Mouse (Mus musculus): ENCODE measurements around the gene Degs1. TPM values are rescaled to one million over a fixed set of nuclear protein-coding genes. Genes with fewer than 3 reads are reported as not detected.
A peak's percentile ranks its signal among the peaks of the same experiment; 100 is the strongest.
"Not testable (repeated sequence)": the region's sequence is repeated elsewhere in the genome, so short reads cannot be mapped to it uniquely, and the experiment has no call there.

The Degs1 gene
- polyA plus RNA-seq, 1 experiment from 2014 or later, result 156 TPM

DNA sequence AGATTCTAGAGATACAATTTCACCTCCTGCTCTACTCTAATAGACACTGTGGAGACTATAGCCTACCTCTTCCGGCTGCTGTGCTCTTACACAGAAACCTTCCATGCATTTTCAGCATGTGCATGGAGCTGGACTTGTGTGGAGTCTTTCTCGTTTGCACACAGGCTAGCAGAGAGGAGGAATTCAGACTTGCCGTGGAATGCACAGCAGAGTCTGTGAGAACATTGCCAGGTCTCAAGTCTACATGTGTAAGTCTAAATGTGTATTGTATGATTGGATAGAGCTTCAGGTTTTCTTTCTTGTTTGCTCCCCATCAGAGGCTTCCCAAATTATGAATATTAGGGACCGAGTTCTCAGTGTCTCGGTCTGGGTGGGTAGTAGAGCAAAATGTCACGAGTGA lies 14.2 kb upstream of the Degs1 start:
- DNase-seq (ENCODE audit: low spot score), result peak; percentile 16
- H3K27ac ChIP-seq, result no peak overlapping the region
- no peaks in the 10 kb centered on the region for H3K36me3 ChIP-seq
- no peak overlapping the region for H3K4me3 ChIP-seq
- 0 out of 2 replicates have a peak, but pooled peaks cover 6% of the 10 kb centered on the region for H3K4me1 ChIP-seq
- no peaks in the 10 kb centered on the region for H3K27me3 ChIP-seq (ENCODE audit: insufficient read depth, poor library complexity, severe bottlenecking)
- 74% methylated on average over 6 of the region's 6 CpGs for WGBS
- no peaks in the 10 kb centered on the region for H3K9me3 ChIP-seq

DNA sequence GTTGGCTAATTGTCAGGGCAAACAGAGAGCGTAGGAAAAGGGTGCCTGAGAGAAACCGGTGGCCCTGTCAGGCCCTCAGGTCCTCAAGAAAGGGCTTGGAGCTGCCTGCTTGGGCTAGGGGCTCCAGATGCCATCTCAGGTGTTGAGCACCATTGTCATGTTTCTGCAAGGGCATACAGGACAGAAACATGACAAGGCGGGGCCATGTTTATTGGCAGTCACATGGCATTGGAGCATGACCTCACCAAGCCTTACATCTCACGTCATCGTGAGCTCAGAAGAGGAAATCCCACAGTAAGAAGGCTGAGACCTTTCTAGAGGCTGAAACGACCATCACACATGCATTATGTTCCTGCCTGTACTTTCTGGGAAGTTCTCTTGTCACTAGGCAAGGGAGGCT lies 13.5 kb upstream of the Degs1 start:
- no peaks in the 10 kb centered on the region for H3K27me3 ChIP-seq (ENCODE audit: insufficient read depth, poor library complexity, severe bottlenecking)
- 0 out of 2 replicates have a peak, but pooled peaks cover 7% of the 10 kb centered on the region for H3K4me1 ChIP-seq
- DNase-seq (ENCODE audit: low spot score), result peak; percentile 55
- no peaks in the 10 kb centered on the region for H3K36me3 ChIP-seq
- H3K4me3 ChIP-seq, result no peak overlapping the region
- no peak overlapping the region for H3K27ac ChIP-seq
- WGBS, result 79% methylated on average over 6 of the region's 6 CpGs
- no peaks in the 10 kb centered on the region for H3K9me3 ChIP-seq

DNA sequence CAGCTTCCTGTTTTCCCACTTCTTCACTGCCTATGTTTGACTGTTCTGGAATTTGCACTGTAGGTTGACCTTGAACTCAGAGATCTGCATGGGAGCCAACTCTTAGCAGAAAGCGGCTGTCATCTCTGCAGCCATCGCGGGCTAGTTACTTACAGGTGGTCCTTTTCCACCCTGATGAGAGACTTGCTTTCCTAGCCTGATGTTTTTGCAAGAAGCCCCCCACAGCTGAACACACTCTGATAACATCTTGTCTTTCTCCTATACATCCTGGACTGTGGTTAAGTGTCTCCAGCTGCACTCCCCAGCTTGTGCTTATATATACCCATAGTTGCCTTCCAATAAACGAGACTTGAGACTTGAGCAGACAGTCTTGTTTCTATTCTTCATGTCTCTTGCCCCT lies 9.7 kb upstream of the Degs1 start:
- 60% methylated on average over 4 of the region's 4 CpGs for WGBS
- Histone ChIP-seq H3K4me3 (no peak overlapping the region), H3K27ac (no peak overlapping the region), H3K27me3 (ENCODE audit: insufficient read depth, poor library complexity, severe bottlenecking) (no peaks in the 10 kb centered on the region), H3K9me3 (no peaks in the 10 kb centered on the region), H3K4me1 (0 out of 2 replicates have a peak, but pooled peaks cover 7% of the 10 kb centered on the region), H3K36me3 (no peaks in the 10 kb centered on the region)
- DNase-seq (ENCODE audit: low spot score), result peak; percentile 64

DNA sequence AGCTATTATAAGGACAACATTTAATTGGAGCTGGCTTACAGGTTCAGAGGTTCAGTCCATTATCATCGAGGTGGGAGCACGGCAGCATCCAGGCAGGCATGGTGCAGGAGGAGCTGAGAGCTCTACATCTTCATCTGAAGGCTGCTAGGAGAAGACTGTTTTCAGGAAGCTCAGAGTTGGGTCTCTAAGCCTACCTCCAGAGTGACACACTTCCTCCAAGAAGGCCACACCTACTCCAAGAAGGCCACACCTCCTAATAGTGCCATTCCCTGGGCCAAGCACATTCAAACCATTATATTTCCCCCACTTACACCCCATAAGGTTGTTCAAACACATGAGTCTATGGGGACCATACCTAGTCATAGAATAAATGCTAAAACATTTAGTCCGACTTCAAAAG lies 8.1 kb upstream of the Degs1 start:
- not testable (repeated sequence) for H3K4me3 ChIP-seq; H3K36me3 ChIP-seq; H3K27me3 ChIP-seq (ENCODE audit: insufficient read depth, poor library complexity, severe bottlenecking); H3K4me1 ChIP-seq; H3K27ac ChIP-seq; H3K9me3 ChIP-seq
- DNase-seq (ENCODE audit: low spot score), result peak; percentile 17
- WGBS, result 80% methylated on average over 3 of the region's 3 CpGs

DNA sequence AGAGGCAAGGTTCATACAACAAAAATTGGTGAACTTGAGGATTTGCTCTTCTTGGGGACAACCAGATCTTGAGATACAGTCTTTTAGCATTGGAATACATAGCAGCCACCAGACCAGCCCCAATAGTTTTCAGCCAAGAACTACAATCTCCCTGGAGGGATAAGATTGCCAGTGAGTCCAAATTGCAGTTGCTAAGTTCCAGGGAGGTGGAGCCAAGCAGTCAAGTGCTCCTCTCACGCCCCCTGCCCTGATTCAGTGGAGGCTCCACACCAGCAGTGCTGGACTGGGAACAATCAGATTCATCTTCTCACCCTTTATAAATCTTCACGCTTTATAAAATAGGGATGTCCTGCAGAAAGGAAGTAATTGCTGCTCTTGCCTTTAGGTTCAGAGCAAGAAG lies 7.2 kb upstream of the Degs1 start:
- WGBS, result 64% methylated on average over 2 of the region's 2 CpGs
- Histone ChIP-seq H3K4me1 (0 out of 2 replicates have a peak, but pooled peaks cover 7% of the 10 kb centered on the region), H3K27me3 (ENCODE audit: insufficient read depth, poor library complexity, severe bottlenecking) (no peaks in the 10 kb centered on the region), H3K4me3 (no peak overlapping the region), H3K36me3 (no peaks in the 10 kb centered on the region), H3K27ac (no peak overlapping the region), H3K9me3 (no peaks in the 10 kb centered on the region)
- DNase-seq (ENCODE audit: low spot score), result no peak

DNA sequence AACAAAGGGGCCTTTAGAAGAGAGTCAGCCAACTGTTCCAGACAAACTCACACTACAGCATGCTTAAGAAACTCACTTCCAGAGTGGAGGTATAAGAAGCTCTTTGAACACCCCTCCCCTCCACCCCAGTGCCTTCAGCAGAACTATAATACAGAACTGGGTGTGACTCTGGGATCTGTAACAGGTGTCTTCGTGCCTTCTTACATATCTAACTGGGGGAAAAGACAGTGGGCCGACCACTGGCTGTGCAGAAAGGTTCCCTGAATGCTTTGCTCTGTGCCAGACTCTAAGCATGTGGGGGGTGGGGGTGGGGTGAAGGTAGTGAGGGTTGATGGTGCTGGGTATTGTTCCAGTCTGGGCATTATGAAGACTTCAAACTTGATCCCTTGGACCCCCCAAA lies 6.0 kb upstream of the Degs1 start:
- Histone ChIP-seq H3K27ac (no peak overlapping the region), H3K27me3 (ENCODE audit: insufficient read depth, poor library complexity, severe bottlenecking) (no peaks in the 10 kb centered on the region), H3K9me3 (no peaks in the 10 kb centered on the region), H3K4me3 (no peak overlapping the region), H3K4me1 (0 out of 2 replicates have a peak, but pooled peaks cover 7% of the 10 kb centered on the region), H3K36me3 (no peaks in the 10 kb centered on the region)
- WGBS, result 73% methylated on average over 2 of the region's 2 CpGs
- peak; percentile 66 for DNase-seq (ENCODE audit: low spot score)

DNA sequence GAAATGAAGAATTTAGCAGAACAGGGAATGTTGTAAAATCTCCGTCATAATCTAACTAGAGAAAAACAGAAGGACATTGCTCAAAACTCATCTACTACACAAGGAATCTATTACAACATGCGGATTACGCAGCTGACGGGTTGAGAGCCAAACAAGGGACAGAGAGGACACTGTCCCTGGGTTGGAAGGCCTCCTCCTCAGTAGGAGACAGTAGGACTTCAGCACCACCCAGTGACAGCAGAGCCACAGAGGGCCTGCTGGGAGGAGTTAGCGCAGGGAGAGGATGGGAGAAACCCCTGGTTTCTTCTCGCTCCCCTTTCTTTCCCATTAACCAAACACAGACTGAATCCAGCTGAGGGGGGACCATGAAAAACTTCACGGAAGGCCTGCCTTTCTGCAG lies 5.2 kb upstream of the Degs1 start:
- 57% methylated on average over 7 of the region's 7 CpGs for WGBS
- H3K4me3 ChIP-seq, result no peak overlapping the region
- H3K27me3 ChIP-seq (ENCODE audit: insufficient read depth, poor library complexity, severe bottlenecking), result 0 out of 2 replicates have a peak, but pooled peaks cover 4% of the 10 kb centered on the region
- no peaks in the 10 kb centered on the region for H3K9me3 ChIP-seq
- 0 out of 2 replicates have a peak, but pooled peaks cover 12% of the 10 kb centered on the region for H3K4me1 ChIP-seq
- no peak overlapping the region for H3K27ac ChIP-seq
- DNase-seq (ENCODE audit: low spot score), result peak; percentile 65
- no peaks in the 10 kb centered on the region for H3K36me3 ChIP-seq

DNA sequence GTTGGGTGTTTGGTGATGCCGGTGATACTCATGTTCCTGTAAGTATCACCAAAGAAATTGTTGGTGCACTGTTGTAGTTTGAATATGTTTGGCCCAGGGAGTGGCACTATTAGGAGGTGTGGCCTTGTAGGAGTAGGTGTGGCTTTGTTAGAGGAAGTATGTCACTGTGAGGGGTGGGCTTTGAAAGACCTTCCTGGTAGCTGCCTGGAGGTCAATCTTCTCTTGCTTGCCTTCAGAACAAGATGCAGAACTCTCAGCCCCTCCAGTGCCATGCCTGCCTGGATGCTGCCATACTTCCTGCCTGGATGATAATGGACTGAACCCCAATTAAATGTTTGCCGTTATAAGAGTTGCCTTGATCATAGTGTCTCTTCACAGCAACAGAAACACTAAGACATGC lies 2.2 kb upstream of the Degs1 start:
- Histone ChIP-seq H3K36me3 (no peaks in the 10 kb centered on the region), H3K4me3 (no peak overlapping the region), H3K9me3 (no peaks in the 10 kb centered on the region), H3K4me1 (peaks cover 26% of the 10 kb centered on the region), H3K27me3 (ENCODE audit: insufficient read depth, poor library complexity, severe bottlenecking) (0 out of 2 replicates have a peak, but pooled peaks cover 4% of the 10 kb centered on the region), H3K27ac (no peak overlapping the region)
- WGBS, result 93% methylated on average over 2 of the region's 2 CpGs
- DNase-seq (ENCODE audit: low spot score), result no peak

DNA sequence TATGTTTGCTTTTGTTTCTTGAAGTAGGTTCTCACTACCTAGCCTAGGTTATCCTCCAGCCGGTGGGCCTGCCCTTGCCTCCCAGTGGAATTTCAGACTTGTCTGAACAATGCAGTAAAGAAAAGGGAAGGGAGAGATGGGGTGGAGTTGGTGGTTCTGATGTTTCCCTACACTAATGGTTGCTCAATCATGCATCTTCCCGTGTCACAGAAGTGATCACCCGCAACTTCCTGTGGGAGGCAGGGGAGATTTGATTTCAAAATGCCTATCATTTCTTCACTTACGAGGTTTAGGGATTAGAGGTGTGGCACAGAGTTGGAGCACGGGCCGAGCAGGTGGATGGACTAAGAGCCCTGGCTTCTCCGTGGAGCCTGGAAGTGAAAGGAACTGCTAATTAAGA lies 627 bp upstream of the Degs1 start:
- peaks cover 26% of the 10 kb centered on the region for H3K4me1 ChIP-seq
- peak; percentile 75 for DNase-seq (ENCODE audit: low spot score)
- peak overlapping the region; percentile 95; the same call in 1 of the 2 replicates for H3K27ac ChIP-seq
- no peaks in the 10 kb centered on the region for H3K9me3 ChIP-seq
- H3K27me3 ChIP-seq (ENCODE audit: insufficient read depth, poor library complexity, severe bottlenecking), result 0 out of 2 replicates have a peak, but pooled peaks cover 4% of the 10 kb centered on the region
- peak overlapping the region; percentile 91 for H3K4me3 ChIP-seq
- 43% methylated on average over 7 of the region's 7 CpGs for WGBS
- peaks cover 12% of the 10 kb centered on the region for H3K36me3 ChIP-seq

DNA sequence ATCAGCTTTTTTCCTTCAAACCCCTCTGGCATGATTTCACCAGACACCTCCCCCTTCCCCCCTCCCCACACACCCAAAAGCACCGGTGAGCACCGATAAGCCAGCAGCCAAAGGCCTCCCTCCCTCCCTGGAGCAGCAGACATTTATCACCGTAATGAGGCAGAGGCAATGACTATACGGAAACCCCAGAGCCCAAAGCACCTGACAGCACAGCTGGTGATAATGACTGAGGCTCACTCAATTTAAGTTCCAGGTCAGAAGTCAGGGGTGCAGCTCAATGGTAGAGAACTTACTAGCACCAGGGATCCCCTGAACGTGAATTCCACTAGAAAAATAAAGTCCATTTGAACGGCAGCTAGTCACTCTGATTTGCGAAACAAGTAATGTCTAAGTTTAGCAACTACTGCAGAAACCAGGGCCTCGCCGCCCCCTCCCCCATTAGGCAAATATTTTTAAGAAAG lies 1.3 kb downstream of the Degs1 start:
- 6% methylated on average over 9 of the region's 9 CpGs for WGBS
- Histone ChIP-seq H3K36me3 (peaks cover 31% of the 10 kb centered on the region), H3K9me3 (no peaks in the 10 kb centered on the region), H3K27ac (peak overlapping the region; percentile 95), H3K4me1 (peaks cover 26% of the 10 kb centered on the region), H3K4me3 (peak overlapping the region; percentile 91), H3K27me3 (ENCODE audit: insufficient read depth, poor library complexity, severe bottlenecking) (0 out of 2 replicates have a peak, but pooled peaks cover 4% of the 10 kb centered on the region)
- peak; percentile 89 for DNase-seq (ENCODE audit: low spot score)

DNA sequence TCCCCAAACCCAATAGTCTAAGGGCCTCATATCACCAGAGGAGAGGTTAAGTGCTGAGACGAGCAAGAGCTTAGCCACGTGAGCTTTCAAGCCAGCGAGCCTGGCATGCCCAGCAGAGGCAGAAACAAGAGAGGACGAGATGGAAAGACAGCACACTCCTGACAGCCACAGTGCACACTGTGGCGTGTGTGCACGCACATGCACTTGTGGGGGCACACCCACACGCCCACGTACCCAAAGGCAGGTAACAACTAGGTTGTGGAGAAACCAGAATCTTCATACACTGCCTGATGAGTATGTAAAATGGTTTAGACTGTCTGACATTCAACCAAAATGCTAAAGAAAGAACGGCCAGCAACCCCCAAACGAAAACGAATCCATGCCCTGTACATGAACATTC lies 2.0 kb downstream of the Degs1 start:
- no peaks in the 10 kb centered on the region for H3K9me3 ChIP-seq
- peaks cover 38% of the 10 kb centered on the region for H3K36me3 ChIP-seq
- H3K27me3 ChIP-seq (ENCODE audit: insufficient read depth, poor library complexity, severe bottlenecking), result 0 out of 2 replicates have a peak, but pooled peaks cover 4% of the 10 kb centered on the region
- no peak for DNase-seq (ENCODE audit: low spot score)
- H3K27ac ChIP-seq, result peak overlapping the region; percentile 95
- WGBS, result 39% methylated on average over 11 of the region's 11 CpGs
- peak overlapping the region; percentile 91 for H3K4me3 ChIP-seq
- peaks cover 29% of the 10 kb centered on the region for H3K4me1 ChIP-seq

DNA sequence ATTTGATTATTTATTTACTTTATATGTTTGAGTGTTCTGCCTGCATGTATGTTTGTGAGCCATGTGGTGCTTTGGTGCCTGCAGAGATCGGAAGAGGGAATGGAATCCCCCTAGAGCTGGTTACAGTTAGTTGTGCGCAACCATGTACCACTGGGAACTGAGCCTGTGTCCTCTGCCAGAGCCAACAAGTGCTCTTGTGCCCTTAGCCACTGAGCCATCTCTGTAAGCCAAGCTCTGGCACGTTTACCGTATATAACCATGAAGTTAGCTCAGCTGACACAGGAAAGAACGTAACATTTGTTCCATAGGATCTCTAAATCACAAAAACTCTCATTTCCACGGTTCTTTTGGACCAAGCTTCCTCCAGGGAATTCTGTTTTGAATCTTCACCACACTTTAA lies 2.6 kb downstream of the Degs1 start:
- peak overlapping the region; percentile 91 for H3K4me3 ChIP-seq
- no peak overlapping the region for H3K27ac ChIP-seq
- no peaks in the 10 kb centered on the region for H3K9me3 ChIP-seq
- 0 out of 2 replicates have a peak, but pooled peaks cover 4% of the 10 kb centered on the region for H3K27me3 ChIP-seq (ENCODE audit: insufficient read depth, poor library complexity, severe bottlenecking)
- peaks cover 33% of the 10 kb centered on the region for H3K4me1 ChIP-seq
- WGBS, result 82% methylated on average over 6 of the region's 6 CpGs
- peaks cover 43% of the 10 kb centered on the region for H3K36me3 ChIP-seq
- no peak for DNase-seq (ENCODE audit: low spot score)

DNA sequence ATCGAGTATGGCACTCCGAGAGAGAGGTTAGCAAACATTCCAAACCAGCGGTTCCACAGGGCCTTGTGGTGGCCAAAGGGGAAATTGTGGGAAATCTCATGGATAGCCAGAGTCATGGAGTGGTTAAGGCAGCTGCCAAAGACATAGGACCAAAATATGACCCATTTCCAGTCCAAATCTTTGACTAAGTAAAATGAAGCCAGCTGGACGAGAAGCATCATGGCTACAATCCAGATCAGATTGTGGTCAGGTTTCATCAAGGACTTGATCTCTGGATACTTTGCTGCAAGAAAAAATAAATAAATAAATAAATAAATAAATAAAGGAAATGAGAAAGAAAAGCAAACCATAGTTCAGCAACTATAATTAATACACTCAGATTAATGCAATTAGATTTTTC lies 3.2 kb downstream of the Degs1 start:
- Histone ChIP-seq H3K9me3 (no peaks in the 10 kb centered on the region), H3K36me3 (peaks cover 48% of the 10 kb centered on the region), H3K27ac (no peak overlapping the region), H3K4me3 (no peak overlapping the region), H3K27me3 (ENCODE audit: insufficient read depth, poor library complexity, severe bottlenecking) (0 out of 2 replicates have a peak, but pooled peaks cover 4% of the 10 kb centered on the region), H3K4me1 (peaks cover 33% of the 10 kb centered on the region)
- DNase-seq (ENCODE audit: low spot score), result no peak
- WGBS, result 89% methylated on average over 4 of the region's 4 CpGs

DNA sequence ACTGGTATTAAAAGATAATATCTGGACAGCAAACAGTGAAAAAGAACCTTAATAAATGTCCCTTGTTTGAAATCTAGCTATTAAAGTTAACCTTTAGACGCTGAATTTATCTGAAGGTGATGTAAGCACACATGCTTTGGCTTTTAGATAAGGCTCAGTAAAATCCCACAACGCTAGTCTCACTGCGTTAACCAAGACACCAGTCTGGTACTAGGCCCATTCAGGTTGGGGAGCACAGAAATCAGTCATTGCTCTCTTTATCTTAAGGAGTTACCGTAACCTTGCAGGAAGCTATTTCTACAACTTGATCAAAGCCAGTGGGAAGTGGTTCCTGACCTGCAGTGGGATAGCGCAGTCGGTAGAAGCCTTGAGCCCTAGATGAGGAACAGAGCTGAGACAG lies 7.5 kb downstream of the Degs1 start:
- Histone ChIP-seq H3K4me3 (no peak overlapping the region), H3K4me1 (peaks cover 10% of the 10 kb centered on the region), H3K27ac (no peak overlapping the region), H3K9me3 (no peaks in the 10 kb centered on the region), H3K27me3 (ENCODE audit: insufficient read depth, poor library complexity, severe bottlenecking) (no peaks in the 10 kb centered on the region), H3K36me3 (peaks cover 72% of the 10 kb centered on the region)
- WGBS, result 71% methylated on average over 6 of the region's 6 CpGs
- no peak for DNase-seq (ENCODE audit: low spot score)

Measured in heart, embryonic 10.5 days (tissue).